Mouse (Mus musculus): ENCODE results near the gene Csf1. TPM values are rescaled to one million over a fixed set of nuclear protein-coding genes. Genes with fewer than 3 reads are reported as not detected.

Gene Csf1
- total RNA-seq, 1 experiment, result 34.0 TPM

DNA sequence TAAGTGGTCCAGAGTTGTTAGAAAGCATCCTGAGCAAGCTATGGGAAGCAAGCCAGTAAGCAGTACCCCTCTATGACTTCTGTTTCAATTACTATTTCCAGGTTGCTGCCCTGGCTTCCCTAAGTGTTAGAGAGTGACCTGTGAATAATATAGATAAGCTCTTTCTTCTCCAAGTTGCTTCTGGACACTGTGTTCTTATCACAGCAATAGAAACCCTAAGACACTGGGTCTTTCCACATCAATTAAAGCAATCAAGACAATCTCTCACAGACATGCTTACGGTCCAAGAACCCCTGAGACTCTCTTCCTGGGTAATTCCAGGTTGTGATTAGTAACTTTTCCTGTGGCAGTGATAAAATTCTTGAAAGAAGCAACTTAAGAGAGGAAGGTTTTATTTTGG lies 26.1 kb upstream of the Csf1 start:
- Histone ChIP-seq H3K4me3 (ENCODE audit: insufficient read depth in 1 of 2, low read depth in 1 of 2, low read length in 2 of 2, poor library complexity in 1 of 2, severe bottlenecking in 1 of 2) (no peak overlapping the region), H3K36me3 (ENCODE audit: control insufficient read depth, insufficient read depth, low read length, poor library complexity, severe bottlenecking) (no peaks in the 10 kb centered on the region), H3K9me3 (ENCODE audit: control insufficient read depth, insufficient read depth, low read depth, low read length) (no peaks in the 10 kb centered on the region), H3K4me1 (ENCODE audit: control insufficient read depth in 2 of 2, insufficient read depth in 2 of 2, low read length in 2 of 2, poor library complexity in 1 of 2) (peaks cover 0 to 5% of the 10 kb centered on the region in 2 experiments; a peak in 1 of 4 replicates), H3K9ac (ENCODE audit: insufficient read depth, low read depth, low read length, poor library complexity, severe bottlenecking) (no peak overlapping the region), H3K27ac (ENCODE audit: insufficient read depth, low read depth, low read length, poor library complexity, severe bottlenecking) (no peak overlapping the region)
- no peak for DNase-seq (ENCODE audit: low read depth, low spot score)
- TF ChIP-seq CHD2 (IDR thresholded peaks at IDR 0.05; ENCODE audit: low read depth, low read length) (no peak), ZC3H11A (IDR thresholded peaks at IDR 0.05; ENCODE audit: borderline replicate concordance, low read depth, low read length) (no peak), HCFC1 (IDR thresholded peaks at IDR 0.05; ENCODE audit: borderline replicate concordance, insufficient read depth, low read length) (no peak), MAFK (IDR thresholded peaks at IDR 0.05; ENCODE audit: insufficient read depth, low read depth, low read length) (no peak), ZNF384 (IDR thresholded peaks at IDR 0.05; ENCODE audit: low read depth, low read length) (no peak)
- in situ Hi-C loops (cut with MboI; ENCODE audit: low sequenced_read_pairs in 2 of 2, unreplicated experiment in 2 of 2), result no loop called here

DNA sequence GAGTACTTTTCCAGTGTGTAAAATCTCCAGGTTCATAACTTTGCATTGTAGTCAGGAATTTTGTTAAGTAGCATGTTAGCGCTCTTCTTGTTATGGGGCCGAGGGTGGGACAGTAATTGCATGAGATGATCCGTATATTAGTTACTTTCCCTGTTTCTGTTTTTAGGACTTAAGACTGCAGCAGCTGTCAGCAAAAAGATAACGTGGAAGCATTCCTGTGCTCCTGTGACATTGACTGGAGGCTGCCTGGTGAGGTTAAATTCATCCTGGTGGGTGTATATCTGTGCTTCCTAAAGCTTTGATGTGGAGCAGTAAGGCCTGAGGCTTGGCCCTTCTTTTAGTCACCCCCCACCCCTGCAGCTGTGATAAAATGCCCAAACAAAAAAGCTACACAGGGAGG lies 25.3 kb upstream of the Csf1 start:
- H3K27ac ChIP-seq (ENCODE audit: insufficient read depth, low read depth, low read length, poor library complexity, severe bottlenecking), result no peak overlapping the region
- in situ Hi-C loops (cut with MboI; ENCODE audit: low sequenced_read_pairs in 2 of 2, unreplicated experiment in 2 of 2), result no loop called here
- H3K9ac ChIP-seq (ENCODE audit: insufficient read depth, low read depth, low read length, poor library complexity, severe bottlenecking), result no peak overlapping the region
- DNase-seq (ENCODE audit: low read depth, low spot score), result no peak
- H3K4me1 ChIP-seq (ENCODE audit: control insufficient read depth in 2 of 2, insufficient read depth in 2 of 2, low read length in 2 of 2, poor library complexity in 1 of 2), result peaks cover 0 to 5% of the 10 kb centered on the region in 2 experiments; a peak in 1 of 4 replicates
- no peaks in the 10 kb centered on the region for H3K9me3 ChIP-seq (ENCODE audit: control insufficient read depth, insufficient read depth, low read depth, low read length)
- H3K36me3 ChIP-seq (ENCODE audit: control insufficient read depth, insufficient read depth, low read length, poor library complexity, severe bottlenecking), result no peaks in the 10 kb centered on the region
- TF ChIP-seq MAFK (IDR thresholded peaks at IDR 0.05; ENCODE audit: insufficient read depth, low read depth, low read length), result no peak
- no peak for TF ChIP-seq CHD2 (IDR thresholded peaks at IDR 0.05; ENCODE audit: low read depth, low read length)
- TF ChIP-seq HCFC1 (IDR thresholded peaks at IDR 0.05; ENCODE audit: borderline replicate concordance, insufficient read depth, low read length), result no peak
- no peak for TF ChIP-seq ZNF384 (IDR thresholded peaks at IDR 0.05; ENCODE audit: low read depth, low read length)
- TF ChIP-seq ZC3H11A (IDR thresholded peaks at IDR 0.05; ENCODE audit: borderline replicate concordance, low read depth, low read length), result no peak
- H3K4me3 ChIP-seq (ENCODE audit: insufficient read depth in 1 of 2, low read depth in 1 of 2, low read length in 2 of 2, poor library complexity in 1 of 2, severe bottlenecking in 1 of 2), result no peak overlapping the region

DNA sequence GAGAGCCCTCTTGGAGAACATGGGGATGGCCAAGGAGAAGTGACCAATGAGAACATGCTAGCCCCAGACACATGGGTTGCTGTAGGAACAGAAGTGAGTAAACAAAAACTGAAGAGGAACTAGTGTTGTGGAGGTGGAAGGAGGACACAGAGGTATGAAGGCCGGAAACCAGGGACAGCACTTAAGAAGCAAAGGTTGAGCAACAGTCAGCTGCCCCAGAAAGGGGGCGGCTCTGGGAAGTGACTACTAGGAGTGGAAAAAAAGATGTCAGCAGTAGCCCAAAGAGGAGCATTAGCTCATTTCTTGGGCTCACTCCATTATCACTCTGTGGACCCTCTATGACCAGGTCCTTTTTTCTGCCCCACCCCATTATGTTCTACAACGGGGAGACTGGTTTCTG lies 23.0 kb upstream of the Csf1 start:
- H3K4me3 ChIP-seq (ENCODE audit: insufficient read depth in 1 of 2, low read depth in 1 of 2, low read length in 2 of 2, poor library complexity in 1 of 2, severe bottlenecking in 1 of 2), result no peak overlapping the region
- H3K27ac ChIP-seq (ENCODE audit: insufficient read depth, low read depth, low read length, poor library complexity, severe bottlenecking), result no peak overlapping the region
- H3K4me1 ChIP-seq (ENCODE audit: control insufficient read depth in 2 of 2, insufficient read depth in 2 of 2, low read length in 2 of 2, poor library complexity in 1 of 2), result peaks cover 0 to 5% of the 10 kb centered on the region in 2 experiments; a peak in 1 of 4 replicates
- DNase-seq (ENCODE audit: low read depth, low spot score), result no peak
- in situ Hi-C loops (cut with MboI; ENCODE audit: low sequenced_read_pairs in 2 of 2, unreplicated experiment in 2 of 2), result no loop called here
- no peak overlapping the region for H3K9ac ChIP-seq (ENCODE audit: insufficient read depth, low read depth, low read length, poor library complexity, severe bottlenecking)
- H3K36me3 ChIP-seq (ENCODE audit: control insufficient read depth, insufficient read depth, low read length, poor library complexity, severe bottlenecking), result no peaks in the 10 kb centered on the region
- H3K9me3 ChIP-seq (ENCODE audit: control insufficient read depth, insufficient read depth, low read depth, low read length), result no peaks in the 10 kb centered on the region
- no peak for TF ChIP-seq ZC3H11A (IDR thresholded peaks at IDR 0.05; ENCODE audit: borderline replicate concordance, low read depth, low read length)
- TF ChIP-seq CHD2 (IDR thresholded peaks at IDR 0.05; ENCODE audit: low read depth, low read length), result no peak
- TF ChIP-seq ZNF384 (IDR thresholded peaks at IDR 0.05; ENCODE audit: low read depth, low read length), result no peak
- TF ChIP-seq MAFK (IDR thresholded peaks at IDR 0.05; ENCODE audit: insufficient read depth, low read depth, low read length), result no peak
- TF ChIP-seq HCFC1 (IDR thresholded peaks at IDR 0.05; ENCODE audit: borderline replicate concordance, insufficient read depth, low read length), result no peak

DNA sequence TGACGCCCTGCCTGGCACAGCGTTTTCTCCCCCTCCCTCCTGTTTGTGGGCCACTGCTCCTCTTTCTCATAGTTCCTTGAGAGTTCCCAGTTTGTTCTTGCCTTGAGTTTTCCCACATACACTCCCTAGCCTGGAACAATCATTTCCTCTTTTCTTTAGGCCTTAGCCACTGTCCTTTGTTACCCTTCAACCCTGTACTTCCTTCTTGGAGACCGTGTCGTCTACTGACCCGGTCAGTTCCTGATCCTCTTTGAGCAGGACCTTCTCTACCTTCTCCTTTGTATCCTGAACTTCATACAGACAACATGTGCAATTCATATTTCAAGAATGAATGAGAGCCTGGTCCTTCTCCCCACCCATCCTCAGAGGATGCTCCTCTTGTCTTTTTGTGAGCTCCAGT lies 21.0 kb upstream of the Csf1 start:
- Histone ChIP-seq H3K27ac (ENCODE audit: insufficient read depth, low read depth, low read length, poor library complexity, severe bottlenecking) (no peak overlapping the region), H3K9me3 (ENCODE audit: control insufficient read depth, insufficient read depth, low read depth, low read length) (no peaks in the 10 kb centered on the region), H3K9ac (ENCODE audit: insufficient read depth, low read depth, low read length, poor library complexity, severe bottlenecking) (no peak overlapping the region), H3K36me3 (ENCODE audit: control insufficient read depth, insufficient read depth, low read length, poor library complexity, severe bottlenecking) (no peaks in the 10 kb centered on the region), H3K4me3 (ENCODE audit: insufficient read depth in 1 of 2, low read depth in 1 of 2, low read length in 2 of 2, poor library complexity in 1 of 2, severe bottlenecking in 1 of 2) (no peak overlapping the region), H3K4me1 (ENCODE audit: control insufficient read depth in 2 of 2, insufficient read depth in 2 of 2, low read length in 2 of 2, poor library complexity in 1 of 2) (no peaks in the 10 kb centered on the region; a peak in 1 of 4 replicates)
- DNase-seq (ENCODE audit: low read depth, low spot score), result no peak
- in situ Hi-C loops (cut with MboI; ENCODE audit: low sequenced_read_pairs in 2 of 2, unreplicated experiment in 2 of 2), result no loop called here
- TF ChIP-seq ZC3H11A (IDR thresholded peaks at IDR 0.05; ENCODE audit: borderline replicate concordance, low read depth, low read length) (no peak), ZNF384 (IDR thresholded peaks at IDR 0.05; ENCODE audit: low read depth, low read length) (no peak), MAFK (IDR thresholded peaks at IDR 0.05; ENCODE audit: insufficient read depth, low read depth, low read length) (no peak), HCFC1 (IDR thresholded peaks at IDR 0.05; ENCODE audit: borderline replicate concordance, insufficient read depth, low read length) (no peak), CHD2 (IDR thresholded peaks at IDR 0.05; ENCODE audit: low read depth, low read length) (no peak)

DNA sequence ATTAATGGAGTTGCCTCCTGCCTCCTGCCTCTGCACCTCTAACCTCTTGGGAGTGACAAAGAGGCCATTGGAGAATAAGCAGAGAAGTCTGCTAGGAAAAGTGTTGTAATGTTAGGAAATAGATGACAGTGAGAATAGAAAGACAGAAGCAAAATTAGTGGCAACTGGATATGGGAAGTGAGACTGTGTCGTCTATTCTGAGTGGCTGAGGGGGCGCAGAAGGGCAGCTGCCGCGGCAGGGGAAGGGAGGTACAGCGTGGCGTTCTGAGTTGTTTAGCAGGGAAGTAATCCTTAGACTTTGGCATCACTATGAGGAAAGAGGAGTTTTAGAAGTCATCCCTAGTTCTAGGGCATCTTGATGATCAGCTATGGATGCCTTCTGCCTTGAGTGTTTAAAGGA lies 17.7 kb upstream of the Csf1 start:
- TF ChIP-seq MAFK (IDR thresholded peaks at IDR 0.05; ENCODE audit: insufficient read depth, low read depth, low read length), result no peak
- no peak for TF ChIP-seq CHD2 (IDR thresholded peaks at IDR 0.05; ENCODE audit: low read depth, low read length)
- no peak for TF ChIP-seq HCFC1 (IDR thresholded peaks at IDR 0.05; ENCODE audit: borderline replicate concordance, insufficient read depth, low read length)
- TF ChIP-seq ZNF384 (IDR thresholded peaks at IDR 0.05; ENCODE audit: low read depth, low read length), result no peak
- TF ChIP-seq ZC3H11A (IDR thresholded peaks at IDR 0.05; ENCODE audit: borderline replicate concordance, low read depth, low read length), result no peak
- no peak for DNase-seq (ENCODE audit: low read depth, low spot score)
- no peaks in the 10 kb centered on the region for H3K9me3 ChIP-seq (ENCODE audit: control insufficient read depth, insufficient read depth, low read depth, low read length)
- no peak overlapping the region for H3K4me3 ChIP-seq (ENCODE audit: insufficient read depth in 1 of 2, low read depth in 1 of 2, low read length in 2 of 2, poor library complexity in 1 of 2, severe bottlenecking in 1 of 2)
- in situ Hi-C loops (cut with MboI; ENCODE audit: low sequenced_read_pairs in 2 of 2, unreplicated experiment in 2 of 2), result no loop called here
- no peaks in the 10 kb centered on the region for H3K36me3 ChIP-seq (ENCODE audit: control insufficient read depth, insufficient read depth, low read length, poor library complexity, severe bottlenecking)
- peaks cover 2% of the 10 kb centered on the region in 2 experiments; a peak in 1 of 4 replicates for H3K4me1 ChIP-seq (ENCODE audit: control insufficient read depth in 2 of 2, insufficient read depth in 2 of 2, low read length in 2 of 2, poor library complexity in 1 of 2)
- H3K9ac ChIP-seq (ENCODE audit: insufficient read depth, low read depth, low read length, poor library complexity, severe bottlenecking), result no peak overlapping the region
- H3K27ac ChIP-seq (ENCODE audit: insufficient read depth, low read depth, low read length, poor library complexity, severe bottlenecking), result no peak overlapping the region
